Mouse (Mus musculus) heart, embryonic 15.5 days (tissue): ENCODE measurements at regions not wholly inside any gene's neighbourhood (a gene's known extent, or its start where the extent isn't known, plus 50 kb on each side); places are given as distances from the start of the nearest gene placed in this dataset.

ENCODE experiments used
- ATAC-seq: fragments of 200-750 bp; cut with Nextera tagmentation; replicated peaks from 2 replicates; pipeline ENCODE4 v1.8.0; 2017; ENCODE audit warnings: low read depth, moderate TSS enrichment; ENCODE audit not compliant: insufficient number of reproducible peaks, insufficient read depth, low FRiP score
- H3K27ac ChIP-seq: fragments of 300-500 bp; sonication (generic); 2 replicates; pipeline ENCODE4 v1.5.1; 2015; ENCODE audit warnings: mild to moderate bottlenecking, inconsistent platforms
- H3K27me3 ChIP-seq: fragments of 300-500 bp; sonication (generic); 2 replicates; pipeline ENCODE4 v1.6.1; 2015; ENCODE audit warnings: inconsistent platforms
- H3K36me3 ChIP-seq: fragments of 300-500 bp; sonication (generic); 2 replicates; pipeline ENCODE4 v1.6.1; 2015; ENCODE audit warnings: mild to moderate bottlenecking, inconsistent platforms
- H3K4me1 ChIP-seq: fragments of 300-500 bp; sonication (generic); replicated peaks from 2 replicates; pipeline ENCODE4 v1.6.1; 2015; ENCODE audit warnings: inconsistent platforms
- H3K4me2 ChIP-seq: fragments of 300-500 bp; sonication (generic); 2 replicates; pipeline ENCODE4 v1.6.1; 2015; ENCODE audit warnings: inconsistent platforms, mild to moderate bottlenecking, moderate library complexity
- H3K4me3 ChIP-seq: fragments of 300-500 bp; sonication (generic); 2 replicates; pipeline ENCODE4 v1.5.1; 2015; ENCODE audit warnings: mild to moderate bottlenecking, inconsistent platforms
- H3K9ac ChIP-seq: fragments of 300-500 bp; sonication (generic); 2 replicates; pipeline ENCODE4 v1.6.1; 2015; ENCODE audit warnings: mild to moderate bottlenecking, inconsistent platforms
- H3K9me3 ChIP-seq: fragments of 300-500 bp; sonication (generic); replicated peaks from 2 replicates; pipeline ENCODE4 v1.6.1; 2016; ENCODE audit warnings: inconsistent platforms
- WGBS: fragments of 180-500 bp; shearing (Covaris S2); methylation state at CpG from one replicate; pipeline ENCODE4 v1.1.7; 2015; ENCODE audit warnings: mixed read lengths; 5-methylcytosine and 5-hydroxymethylcytosine counted together

DNA sequence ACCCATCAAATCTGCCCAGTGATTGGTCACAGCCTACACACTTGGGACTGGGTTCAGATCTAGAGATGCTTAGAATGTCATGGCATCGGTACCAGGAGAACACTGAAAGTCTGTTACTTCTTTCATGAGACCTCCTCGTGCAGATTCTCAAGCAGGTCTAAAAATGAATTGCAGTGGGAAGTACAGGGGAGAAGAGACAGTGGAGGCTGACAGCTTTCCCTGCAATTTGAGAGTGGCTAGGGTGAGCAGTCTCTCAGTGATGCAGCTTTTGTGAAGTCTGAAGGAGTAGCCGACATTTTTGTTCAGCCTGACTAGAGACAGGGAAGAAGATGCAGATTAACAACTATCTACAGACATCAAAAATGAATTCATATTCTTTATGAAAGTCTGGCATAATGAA is 112.5 kb downstream of the Fam198b start:
- no peak overlapping the region for H3K27ac ChIP-seq
- WGBS = 67% methylated on average over 3 of the region's 3 CpGs
- H3K4me3 ChIP-seq = no peak overlapping the region
- peaks cover 22% of the 10 kb centered on the region for H3K4me1 ChIP-seq
- H3K36me3 ChIP-seq = no peaks in the 10 kb centered on the region
- H3K9ac ChIP-seq = no peak overlapping the region
- H3K4me2 ChIP-seq = no peak overlapping the region
- H3K27me3 ChIP-seq = no peaks in the 10 kb centered on the region
- ATAC-seq = no peak
- no peaks in the 10 kb centered on the region for H3K9me3 ChIP-seq

DNA sequence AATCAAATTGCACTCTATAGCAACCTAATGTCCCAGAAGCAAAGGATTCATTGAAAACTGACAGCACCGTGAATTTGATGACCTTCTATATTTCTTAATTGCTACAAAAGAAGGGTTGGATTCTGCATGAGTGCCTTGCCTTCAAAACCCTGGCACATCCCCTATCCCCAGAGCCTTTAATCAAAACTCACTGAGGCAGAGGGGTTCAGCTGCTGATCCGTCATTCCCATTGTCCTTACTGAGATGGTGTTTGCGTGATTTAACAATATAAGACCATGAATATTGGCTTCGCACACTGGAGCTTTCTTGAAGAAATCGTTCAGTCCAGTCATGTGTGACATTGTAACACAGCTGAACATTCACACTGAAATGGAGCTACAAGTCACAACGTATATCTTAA is 118.0 kb downstream of the Fam198b start:
- no peaks in the 10 kb centered on the region for H3K36me3 ChIP-seq
- H3K9me3 ChIP-seq = no peaks in the 10 kb centered on the region
- peaks cover 10% of the 10 kb centered on the region for H3K4me1 ChIP-seq
- no peak overlapping the region for H3K4me2 ChIP-seq
- no peak for ATAC-seq
- WGBS = 91% methylated on average over 6 of the region's 6 CpGs
- H3K9ac ChIP-seq = no peak overlapping the region
- H3K4me3 ChIP-seq = no peak overlapping the region
- no peaks in the 10 kb centered on the region for H3K27me3 ChIP-seq
- H3K27ac ChIP-seq = no peak overlapping the region

DNA sequence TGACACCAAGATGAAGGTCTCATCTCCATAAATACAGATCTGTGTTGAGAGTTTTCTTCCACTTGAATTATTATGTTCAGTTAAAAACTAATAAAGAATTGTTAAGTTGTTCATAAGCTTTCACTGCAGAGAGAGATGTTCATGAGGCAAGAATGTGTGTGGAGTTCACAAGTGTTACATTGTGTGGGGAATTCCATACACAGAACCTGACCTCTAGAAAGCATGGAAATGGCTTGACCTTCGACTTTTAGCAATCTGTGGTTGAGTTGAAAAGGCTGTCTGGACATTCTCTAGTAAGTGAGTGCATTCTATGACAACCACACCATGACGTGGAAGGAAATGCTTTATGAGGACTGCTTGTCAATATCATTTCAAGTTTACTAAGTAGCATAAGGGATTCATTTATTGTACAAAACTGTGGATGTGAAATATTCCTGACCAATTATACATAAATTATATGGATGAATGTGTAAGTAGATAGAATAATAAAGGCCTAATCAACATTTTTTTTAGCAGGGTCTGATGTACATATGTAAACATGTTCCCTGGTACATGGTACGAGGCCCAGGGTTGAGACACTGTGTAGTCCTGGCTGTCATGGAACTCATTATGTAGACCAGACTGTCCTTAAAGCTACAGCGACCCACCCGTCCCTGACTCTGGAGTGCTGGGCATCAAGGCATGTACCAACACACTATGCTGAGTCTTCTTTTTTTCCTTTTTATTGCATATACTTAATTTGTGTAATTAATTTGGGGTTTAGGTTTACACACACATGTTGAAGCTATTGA is 119.2 kb downstream of the Fam198b start:
- H3K9ac ChIP-seq = no peak overlapping the region
- no peak overlapping the region for H3K4me3 ChIP-seq
- peaks cover 10% of the 10 kb centered on the region for H3K4me1 ChIP-seq
- H3K36me3 ChIP-seq = no peaks in the 10 kb centered on the region
- 64% methylated on average over 5 of the region's 5 CpGs for WGBS
- H3K27me3 ChIP-seq = no peaks in the 10 kb centered on the region
- no peaks in the 10 kb centered on the region for H3K9me3 ChIP-seq
- no peak overlapping the region for H3K4me2 ChIP-seq
- ATAC-seq = no peak
- H3K27ac ChIP-seq = no peak overlapping the region

DNA sequence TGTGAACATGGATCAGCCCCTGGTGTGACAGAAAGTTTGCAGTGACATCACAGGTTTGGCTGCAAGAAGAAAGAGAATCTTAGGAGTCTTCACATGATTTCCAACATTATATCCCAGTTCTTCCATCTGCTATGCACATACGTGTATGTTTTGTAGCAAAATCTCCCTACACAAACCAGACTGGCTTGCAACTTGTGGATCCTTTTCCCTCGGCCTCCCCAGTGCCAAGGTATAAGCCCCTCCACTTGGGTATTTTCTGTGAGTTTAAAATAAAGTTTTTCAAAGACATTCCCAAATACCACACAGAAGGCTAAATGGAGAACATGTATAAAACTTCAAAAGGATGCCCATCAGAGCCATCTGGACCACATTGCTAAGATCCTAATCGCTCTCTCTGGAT is 120.2 kb downstream of the Fam198b start:
- H3K4me2 ChIP-seq = no peak overlapping the region
- no peak overlapping the region for H3K9ac ChIP-seq
- no peak overlapping the region for H3K4me3 ChIP-seq
- H3K9me3 ChIP-seq = no peaks in the 10 kb centered on the region
- H3K4me1 ChIP-seq = peaks cover 10% of the 10 kb centered on the region
- no peaks in the 10 kb centered on the region for H3K27me3 ChIP-seq
- peak overlapping the region; percentile 35 for H3K27ac ChIP-seq
- no peak for ATAC-seq
- WGBS = 80% methylated on average over 3 of the region's 3 CpGs
- H3K36me3 ChIP-seq = no peaks in the 10 kb centered on the region

DNA sequence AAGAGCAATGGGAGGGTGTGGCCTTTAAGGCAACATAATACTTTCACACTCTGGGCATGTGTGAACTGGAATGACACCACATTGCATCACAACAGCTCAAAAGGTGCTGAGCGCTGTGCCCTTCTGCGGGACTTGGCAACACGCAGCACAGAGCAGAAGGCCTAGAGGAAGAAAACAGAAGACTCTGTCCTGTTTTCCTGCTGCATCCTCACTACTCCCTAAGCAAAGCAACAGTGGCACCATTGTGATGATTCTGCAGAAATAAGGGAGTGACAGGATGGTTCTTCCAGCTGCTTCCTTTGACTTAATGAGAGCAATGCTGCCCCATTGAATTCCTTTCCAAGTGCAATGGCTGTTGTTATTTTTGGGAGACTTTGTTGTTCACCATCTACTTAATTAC is 120.6 kb downstream of the Fam198b start:
- WGBS = 89% methylated on average over 3 of the region's 3 CpGs
- ATAC-seq = no peak; the same call in 1 of the 2 replicates
- Histone ChIP-seq H3K4me1 (peaks cover 10% of the 10 kb centered on the region), H3K9ac (no peak overlapping the region), H3K36me3 (no peaks in the 10 kb centered on the region), H3K27ac (peak overlapping the region; percentile 35; the same call in 1 of the 2 replicates), H3K4me3 (no peak overlapping the region), H3K27me3 (no peaks in the 10 kb centered on the region), H3K9me3 (no peaks in the 10 kb centered on the region), H3K4me2 (no peak overlapping the region)

DNA sequence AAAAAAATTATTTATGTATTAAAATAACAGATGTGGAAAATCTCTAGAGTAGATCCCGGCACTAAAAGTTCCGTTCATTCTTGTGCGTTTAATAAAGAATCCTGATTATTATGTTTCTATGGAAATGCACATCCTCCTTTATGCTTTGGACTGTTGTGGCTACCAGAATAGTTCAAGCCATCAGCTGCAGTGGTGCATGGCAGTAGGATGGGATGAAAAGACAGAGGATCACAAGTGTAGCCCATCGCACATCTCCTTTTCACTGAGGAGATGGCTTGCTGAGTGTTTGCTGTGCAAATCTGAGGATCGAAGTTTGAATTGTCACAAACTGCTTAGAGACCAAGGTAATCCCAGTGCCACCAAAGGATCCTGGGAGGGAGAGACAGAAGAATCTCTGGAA is 121.0 kb downstream of the Fam198b start:
- Histone ChIP-seq H3K36me3 (no peaks in the 10 kb centered on the region), H3K27ac (peak overlapping the region; percentile 47), H3K4me2 (no peak overlapping the region), H3K27me3 (no peaks in the 10 kb centered on the region), H3K4me1 (peaks cover 10% of the 10 kb centered on the region), H3K9me3 (no peaks in the 10 kb centered on the region), H3K9ac (no peak overlapping the region), H3K4me3 (no peak overlapping the region)
- WGBS = 80% methylated on average over 5 of the region's 5 CpGs
- ATAC-seq = no peak

DNA sequence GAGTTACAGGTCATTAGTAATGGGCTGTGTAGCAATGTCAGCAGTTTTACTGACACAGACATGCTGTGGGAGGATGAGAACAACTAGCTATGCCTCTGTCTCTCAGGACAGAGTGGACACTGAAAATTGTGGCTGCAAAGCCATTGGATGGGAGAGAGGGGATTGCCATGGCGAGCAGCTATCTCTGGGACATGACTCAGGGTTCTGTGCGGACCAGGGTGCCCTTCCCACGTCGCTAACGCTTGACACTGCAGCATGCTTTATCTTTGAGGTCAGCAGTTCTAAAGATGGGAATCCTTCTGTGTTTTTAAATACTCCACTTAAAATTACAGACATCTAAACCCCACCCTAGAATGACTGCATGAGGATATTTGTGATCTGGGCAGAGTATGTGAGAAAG is 121.9 kb downstream of the Fam198b start:
- H3K36me3 ChIP-seq = no peaks in the 10 kb centered on the region
- WGBS = 36% methylated on average over 5 of the region's 5 CpGs
- H3K9ac ChIP-seq = no peak overlapping the region
- no peak; the same call in 1 of the 2 replicates for ATAC-seq
- H3K4me1 ChIP-seq = peaks cover 10% of the 10 kb centered on the region
- H3K4me3 ChIP-seq = no peak overlapping the region
- 0 out of 2 replicates have a peak overlapping the region, but pooled peaks have one; percentile 2 for H3K4me2 ChIP-seq
- no peaks in the 10 kb centered on the region for H3K27me3 ChIP-seq
- no peaks in the 10 kb centered on the region for H3K9me3 ChIP-seq
- H3K27ac ChIP-seq = peak overlapping the region; percentile 60

DNA sequence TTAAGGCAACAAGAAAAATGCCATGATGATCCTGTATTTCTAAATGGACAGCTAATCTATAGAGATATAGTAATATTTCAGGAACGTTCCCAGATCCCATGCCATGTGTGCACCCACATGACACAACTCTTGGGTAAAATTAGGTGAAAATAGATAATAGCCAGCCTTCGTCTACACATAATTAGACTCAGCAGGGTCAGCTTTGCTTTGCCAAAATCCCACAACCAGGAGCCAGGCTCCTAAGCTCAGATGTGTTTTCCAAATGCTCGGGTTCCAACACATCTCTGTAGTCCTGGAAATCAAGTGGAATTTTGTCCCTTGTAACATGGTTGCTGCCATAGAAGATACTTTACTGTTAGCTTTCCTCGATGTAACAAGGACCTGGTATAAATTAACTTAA is 122.7 kb downstream of the Fam198b start:
- Histone ChIP-seq H3K27ac (no peak overlapping the region), H3K4me2 (no peak overlapping the region), H3K9me3 (no peaks in the 10 kb centered on the region), H3K36me3 (no peaks in the 10 kb centered on the region), H3K4me1 (peaks cover 10% of the 10 kb centered on the region), H3K27me3 (no peaks in the 10 kb centered on the region), H3K9ac (no peak overlapping the region), H3K4me3 (no peak overlapping the region)
- no peak for ATAC-seq
- 68% methylated on average over 4 of the region's 4 CpGs for WGBS

DNA sequence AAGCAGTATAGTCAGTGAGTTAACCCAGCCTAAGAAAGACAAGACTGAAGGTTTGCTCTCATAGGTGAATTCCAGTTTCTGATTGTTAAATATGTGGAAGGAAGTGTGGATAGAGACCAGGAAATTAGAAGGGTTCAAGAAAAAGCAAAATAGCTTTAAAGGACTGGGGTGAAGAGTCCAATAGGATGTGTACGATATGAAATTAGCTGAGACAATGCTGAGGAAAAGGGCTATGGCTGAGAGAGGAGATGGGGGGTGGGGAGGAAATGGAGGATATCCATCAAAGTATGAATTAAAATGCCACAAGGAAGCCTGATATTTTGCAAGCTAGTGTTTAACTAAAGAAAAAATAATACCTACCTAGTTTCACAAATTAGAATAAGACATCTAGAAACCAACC is 124.9 kb downstream of the Fam198b start:
- Histone ChIP-seq H3K36me3 (no peaks in the 10 kb centered on the region), H3K4me1 (peaks cover 10% of the 10 kb centered on the region), H3K4me3 (no peak overlapping the region), H3K4me2 (no peak overlapping the region), H3K27me3 (no peaks in the 10 kb centered on the region), H3K9ac (no peak overlapping the region), H3K27ac (no peak overlapping the region), H3K9me3 (no peaks in the 10 kb centered on the region)
- 65% methylated on average over 1 of the region's 1 CpGs for WGBS
- ATAC-seq = no peak

DNA sequence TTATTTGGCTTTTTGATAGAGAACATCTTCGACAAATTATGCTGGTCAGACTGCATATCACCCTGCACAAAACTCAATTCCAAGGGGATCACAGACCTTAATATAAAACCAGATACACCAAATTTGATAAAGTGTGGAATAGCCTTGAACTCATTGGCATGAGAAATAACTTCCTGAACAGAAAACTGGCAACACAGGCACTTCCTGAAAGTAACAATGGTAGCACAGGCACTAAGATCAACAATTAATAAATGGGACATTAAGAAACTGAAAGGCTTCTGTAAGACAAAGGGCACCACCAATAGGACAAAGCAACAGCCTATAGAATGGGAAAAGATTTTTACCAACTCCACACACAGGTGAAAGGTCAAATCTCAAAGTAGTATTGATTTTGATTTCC is 141.5 kb downstream of the Fam198b start:
- H3K27ac ChIP-seq = no peak overlapping the region
- ATAC-seq = no peak
- no peaks in the 10 kb centered on the region for H3K36me3 ChIP-seq
- no peak overlapping the region for H3K4me3 ChIP-seq
- H3K4me1 ChIP-seq = no peaks in the 10 kb centered on the region
- H3K9ac ChIP-seq = no peak overlapping the region
- 67% methylated on average over 1 of the region's 1 CpGs for WGBS
- H3K4me2 ChIP-seq = no peak overlapping the region
- no peaks in the 10 kb centered on the region for H3K9me3 ChIP-seq
- H3K27me3 ChIP-seq = no peaks in the 10 kb centered on the region

DNA sequence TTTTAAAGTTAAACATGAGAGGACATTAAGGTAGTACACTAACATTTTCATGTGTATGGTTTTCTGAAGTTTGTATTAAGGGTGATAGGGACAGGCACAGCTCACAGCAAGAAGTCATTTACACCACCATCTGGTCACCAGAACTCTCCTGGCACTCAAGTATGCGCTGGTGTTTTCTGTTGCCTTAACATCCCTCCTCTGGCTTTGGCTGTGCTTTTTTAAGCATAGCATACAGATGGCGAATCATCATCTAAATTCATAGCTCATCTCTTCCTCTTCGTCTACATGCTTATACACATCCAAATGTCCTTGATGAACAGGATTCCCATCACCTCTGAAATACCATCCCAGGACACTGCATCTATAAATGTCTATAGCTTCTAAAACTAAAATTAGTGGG is 148.7 kb downstream of the Fam198b start:
- H3K9me3 ChIP-seq = no peaks in the 10 kb centered on the region
- no peak for ATAC-seq
- no peak overlapping the region for H3K27ac ChIP-seq
- WGBS = 74% methylated on average over 3 of the region's 3 CpGs
- no peaks in the 10 kb centered on the region for H3K36me3 ChIP-seq
- H3K27me3 ChIP-seq = no peaks in the 10 kb centered on the region
- no peak overlapping the region for H3K9ac ChIP-seq
- no peaks in the 10 kb centered on the region for H3K4me1 ChIP-seq
- no peak overlapping the region for H3K4me2 ChIP-seq
- no peak overlapping the region for H3K4me3 ChIP-seq

DNA sequence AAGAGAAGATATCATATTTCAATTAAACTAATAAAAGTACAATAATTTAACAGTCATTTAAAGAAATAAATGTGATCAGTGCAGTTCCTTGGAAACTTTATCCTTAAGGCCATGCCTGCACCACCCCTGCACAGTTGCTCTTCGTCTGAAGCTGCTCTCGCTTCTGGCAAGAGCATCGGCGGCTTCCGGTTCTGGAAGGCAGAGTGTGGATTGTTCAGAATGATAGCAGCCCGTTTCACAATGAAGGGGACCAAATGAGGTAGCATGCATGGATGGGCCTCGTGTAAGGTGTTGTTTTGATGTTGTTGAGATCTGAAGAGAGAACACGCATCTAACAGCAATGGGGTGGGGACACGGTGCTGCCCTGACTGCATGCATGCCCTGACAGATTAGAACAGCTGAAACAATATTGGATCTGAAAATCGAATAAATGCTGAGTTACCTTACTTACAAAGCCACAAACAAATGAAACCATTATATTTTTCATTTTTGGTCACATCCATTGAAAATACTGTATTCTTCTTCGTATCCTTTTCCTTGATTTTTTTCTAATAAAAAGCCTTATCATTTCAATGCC is 154.3 kb downstream of the Fam198b start:
- H3K4me1 ChIP-seq = peaks cover 7% of the 10 kb centered on the region; the same call in 1 of the 2 replicates
- H3K36me3 ChIP-seq = no peaks in the 10 kb centered on the region
- ATAC-seq = no peak
- H3K9ac ChIP-seq = no peak overlapping the region
- no peak overlapping the region for H3K4me2 ChIP-seq
- no peak overlapping the region for H3K4me3 ChIP-seq
- no peaks in the 10 kb centered on the region for H3K27me3 ChIP-seq
- WGBS = 55% methylated on average over 11 of the region's 11 CpGs
- H3K9me3 ChIP-seq = no peaks in the 10 kb centered on the region
- H3K27ac ChIP-seq = no peak overlapping the region
